Mouse (Mus musculus): ENCODE measurements around the gene Tmcc3. TPM values are rescaled to one million over a fixed set of nuclear protein-coding genes. Genes with fewer than 3 reads are reported as not detected.

Gene Tmcc3
- polyA plus RNA-seq, 1 experiment from 2014 or later: 7.5 TPM

DNA sequence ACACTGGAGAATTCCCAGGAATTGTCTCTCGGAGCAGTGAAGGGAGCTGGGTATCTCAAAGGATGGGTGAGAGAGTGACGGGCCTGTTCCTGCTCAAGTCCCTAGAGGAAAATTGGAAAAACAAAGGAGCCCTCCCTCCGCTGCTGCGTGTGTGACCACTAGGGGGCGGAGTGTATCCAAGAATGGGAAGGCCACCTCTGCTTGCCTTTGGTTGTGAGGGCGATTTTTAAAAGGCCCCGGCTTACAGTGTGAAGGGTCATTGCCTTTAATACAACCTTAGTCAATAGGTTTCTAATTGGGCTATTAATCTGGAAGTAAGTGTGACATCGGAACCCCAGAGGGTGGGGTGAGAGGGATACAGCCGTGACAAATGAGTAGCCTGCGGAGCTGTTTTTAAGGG is 311.9 kb downstream of the Tmcc3 start:
- peak; percentile 73 for ATAC-seq (replicated peaks)
- Histone ChIP-seq H3K4me3 (no peak overlapping the region), H3K27ac (replicated peaks) (peak overlapping the region; percentile 79), H3K36me3 (no peaks in the 10 kb centered on the region), H3K4me2 (replicated peaks) (0 out of 2 replicates have a peak overlapping the region, but pooled peaks have one; percentile 3), H3K9me3 (no peaks in the 10 kb centered on the region), H3K27me3 (no peaks in the 10 kb centered on the region), H3K4me1 (peaks cover 28% of the 10 kb centered on the region), H3K9ac (replicated peaks) (0 out of 2 replicates have a peak overlapping the region, but pooled peaks have one; percentile 22)
- WGBS: 4% methylated on average over 10 of the region's 10 CpGs

DNA sequence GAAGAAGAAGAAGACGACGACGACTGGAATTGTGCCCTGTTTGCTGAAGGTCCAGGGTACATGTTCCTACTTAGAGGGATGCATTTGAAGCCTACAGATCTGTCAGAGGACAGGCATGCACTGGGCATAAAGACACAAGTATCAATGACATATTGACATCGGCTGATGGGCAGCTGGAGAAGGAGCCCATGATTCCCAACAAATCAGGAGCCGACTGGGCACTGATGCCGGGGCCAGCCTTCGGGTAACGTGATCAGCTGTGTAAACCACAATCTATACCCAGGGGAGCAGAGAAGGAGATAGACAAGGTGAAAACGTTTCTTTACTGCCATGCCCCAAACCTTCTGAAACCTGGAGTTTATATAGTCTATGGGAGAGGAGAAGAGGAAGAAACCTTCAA is 313.3 kb downstream of the Tmcc3 start:
- WGBS: 90% methylated on average over 9 of the region's 9 CpGs
- no peak overlapping the region for H3K27ac ChIP-seq (replicated peaks)
- no peak overlapping the region for H3K9ac ChIP-seq (replicated peaks)
- H3K36me3 ChIP-seq: no peaks in the 10 kb centered on the region
- H3K4me2 ChIP-seq (replicated peaks): no peak overlapping the region
- peaks cover 28% of the 10 kb centered on the region for H3K4me1 ChIP-seq
- no peaks in the 10 kb centered on the region for H3K27me3 ChIP-seq
- H3K9me3 ChIP-seq: no peaks in the 10 kb centered on the region
- no peak overlapping the region for H3K4me3 ChIP-seq
- no peak for ATAC-seq (replicated peaks)

DNA sequence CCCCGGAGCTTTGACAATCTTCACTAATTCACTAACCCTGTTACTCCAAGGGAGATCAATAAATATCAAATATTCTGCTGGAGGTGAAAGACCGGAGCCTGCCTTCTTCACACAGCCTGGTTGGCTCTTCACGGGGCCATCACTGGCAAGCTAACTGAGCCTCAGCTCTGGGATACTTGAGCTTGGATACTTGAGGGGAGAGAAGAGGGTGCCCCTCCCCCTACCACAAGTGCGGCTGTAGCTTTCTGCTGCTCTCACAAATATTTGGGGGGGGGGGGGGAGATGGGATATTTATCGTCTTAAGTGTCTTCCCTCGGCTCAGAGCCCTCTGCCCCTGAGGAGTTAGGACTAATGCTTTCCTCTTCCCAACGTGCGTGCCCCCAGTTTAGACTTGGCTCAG is 313.9 kb downstream of the Tmcc3 start:
- Histone ChIP-seq H3K9me3 (no peaks in the 10 kb centered on the region), H3K4me3 (no peak overlapping the region), H3K9ac (replicated peaks) (no peak overlapping the region), H3K27ac (replicated peaks) (no peak overlapping the region), H3K27me3 (no peaks in the 10 kb centered on the region), H3K4me1 (peaks cover 28% of the 10 kb centered on the region), H3K4me2 (replicated peaks) (no peak overlapping the region), H3K36me3 (no peaks in the 10 kb centered on the region)
- ATAC-seq (replicated peaks): no peak
- 77% methylated on average over 8 of the region's 8 CpGs for WGBS

DNA sequence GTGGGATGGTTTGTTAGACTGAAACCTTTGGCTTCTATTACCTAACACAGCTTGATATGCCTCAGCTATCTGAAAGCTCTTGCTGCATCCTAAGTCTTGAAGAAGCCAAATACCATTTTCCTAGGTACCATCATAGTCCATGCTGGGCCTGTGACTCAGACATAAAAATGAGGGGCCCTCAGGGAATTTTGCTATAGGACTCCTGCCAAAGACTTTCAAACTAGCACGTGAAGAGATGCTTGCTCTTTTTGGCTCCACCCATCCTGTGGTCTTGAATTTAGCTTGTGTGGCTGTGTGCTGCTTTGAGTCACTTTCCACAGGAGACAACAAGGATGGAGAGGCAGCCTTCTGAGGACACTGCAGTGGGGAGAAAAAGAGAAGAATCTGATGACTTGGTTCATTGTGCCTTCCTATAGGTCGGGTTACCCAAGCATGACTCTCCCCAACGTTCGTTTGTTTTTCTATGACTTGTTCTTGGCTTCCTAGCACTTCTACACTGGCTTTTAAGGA is 319.1 kb downstream of the Tmcc3 start:
- Histone ChIP-seq H3K27me3 (no peaks in the 10 kb centered on the region), H3K4me2 (replicated peaks) (no peak overlapping the region), H3K9me3 (no peaks in the 10 kb centered on the region), H3K27ac (replicated peaks) (no peak overlapping the region), H3K36me3 (no peaks in the 10 kb centered on the region), H3K4me1 (no peaks in the 10 kb centered on the region), H3K4me3 (no peak overlapping the region), H3K9ac (replicated peaks) (no peak overlapping the region)
- ATAC-seq (replicated peaks): no peak
- WGBS: 68% methylated on average over 4 of the region's 4 CpGs

DNA sequence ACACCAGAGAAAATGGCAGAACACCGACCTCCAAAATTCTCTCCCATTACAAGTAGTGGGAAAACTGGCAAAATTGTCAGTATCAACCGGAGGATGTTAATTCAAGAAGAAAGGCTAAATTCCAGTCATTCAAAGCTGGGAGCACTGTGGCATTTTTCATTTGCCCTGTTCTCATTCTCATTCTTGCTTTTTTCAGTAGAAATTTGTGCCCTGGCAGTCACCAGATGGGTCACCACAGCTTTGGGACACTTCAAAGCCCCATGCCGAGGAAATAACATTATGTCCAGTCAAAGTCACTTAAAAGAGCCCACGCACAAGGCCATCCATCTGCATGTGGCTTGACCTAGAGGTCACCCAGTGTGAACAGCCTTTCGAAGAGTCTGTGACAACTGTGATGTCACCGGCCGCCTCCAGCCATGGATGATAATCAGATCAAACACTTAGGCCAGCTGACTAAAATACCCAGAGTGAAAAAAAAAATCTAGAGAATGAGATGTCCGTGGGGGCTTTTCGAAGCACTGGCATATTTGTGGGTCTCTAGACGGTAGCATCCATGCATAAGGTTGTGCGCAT is 319.9 kb downstream of the Tmcc3 start:
- ATAC-seq (replicated peaks): no peak
- no peaks in the 10 kb centered on the region for H3K4me1 ChIP-seq
- no peaks in the 10 kb centered on the region for H3K36me3 ChIP-seq
- H3K4me3 ChIP-seq: no peak overlapping the region
- H3K4me2 ChIP-seq (replicated peaks): no peak overlapping the region
- H3K27me3 ChIP-seq: no peaks in the 10 kb centered on the region
- H3K9ac ChIP-seq (replicated peaks): no peak overlapping the region
- no peaks in the 10 kb centered on the region for H3K9me3 ChIP-seq
- no peak overlapping the region for H3K27ac ChIP-seq (replicated peaks)
- 80% methylated on average over 11 of the region's 11 CpGs for WGBS

DNA sequence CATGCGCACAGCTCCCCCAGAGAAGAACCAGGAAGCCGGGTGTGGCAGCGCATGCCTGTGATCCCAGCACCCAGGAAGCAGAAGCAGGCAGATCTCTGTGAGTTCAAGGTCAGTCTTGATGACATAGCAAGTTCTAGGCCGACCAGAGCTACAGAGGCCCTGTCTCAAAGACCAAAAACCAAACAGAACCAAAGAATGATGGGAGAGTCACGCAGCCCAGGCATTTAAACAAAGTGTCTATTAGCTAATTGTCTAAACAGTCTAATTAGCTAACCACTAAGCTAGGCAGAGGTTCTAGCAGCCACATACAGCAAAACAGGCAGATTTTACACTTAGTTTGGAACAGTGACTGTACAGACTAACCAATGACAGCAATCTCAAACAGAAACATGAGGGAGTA is 320.5 kb downstream of the Tmcc3 start:
- 85% methylated on average over 5 of the region's 5 CpGs for WGBS
- Histone ChIP-seq H3K27ac (replicated peaks) (no peak overlapping the region), H3K4me2 (replicated peaks) (no peak overlapping the region), H3K27me3 (no peaks in the 10 kb centered on the region), H3K4me1 (no peaks in the 10 kb centered on the region), H3K9me3 (no peaks in the 10 kb centered on the region), H3K4me3 (no peak overlapping the region), H3K36me3 (no peaks in the 10 kb centered on the region), H3K9ac (replicated peaks) (no peak overlapping the region)
- ATAC-seq (replicated peaks): no peak

DNA sequence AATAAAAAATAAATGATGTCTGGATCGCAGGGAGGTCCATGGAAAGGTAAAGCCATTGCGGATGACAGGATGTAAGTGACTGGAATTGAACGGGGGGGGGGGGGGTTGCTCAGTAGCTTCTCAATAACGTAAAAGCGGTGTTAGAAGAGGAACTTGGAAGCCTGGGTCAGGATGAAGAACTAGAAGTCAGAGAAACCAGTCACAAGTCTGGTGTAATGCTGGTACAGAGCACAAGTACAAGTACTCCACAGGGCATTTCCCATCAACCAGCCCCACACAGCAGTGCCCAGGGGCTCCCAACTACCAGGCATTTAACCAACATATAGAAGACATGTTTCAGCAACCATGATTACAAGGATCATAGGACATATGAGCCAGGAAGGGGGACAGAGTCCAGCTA is 326.9 kb downstream of the Tmcc3 start:
- ATAC-seq (replicated peaks): no peak
- Histone ChIP-seq H3K9me3 (no peaks in the 10 kb centered on the region), H3K36me3 (no peaks in the 10 kb centered on the region), H3K9ac (replicated peaks) (no peak overlapping the region), H3K27ac (replicated peaks) (no peak overlapping the region), H3K27me3 (no peaks in the 10 kb centered on the region), H3K4me2 (replicated peaks) (no peak overlapping the region), H3K4me3 (no peak overlapping the region), H3K4me1 (no peaks in the 10 kb centered on the region)
- WGBS: 89% methylated on average over 5 of the region's 5 CpGs

DNA sequence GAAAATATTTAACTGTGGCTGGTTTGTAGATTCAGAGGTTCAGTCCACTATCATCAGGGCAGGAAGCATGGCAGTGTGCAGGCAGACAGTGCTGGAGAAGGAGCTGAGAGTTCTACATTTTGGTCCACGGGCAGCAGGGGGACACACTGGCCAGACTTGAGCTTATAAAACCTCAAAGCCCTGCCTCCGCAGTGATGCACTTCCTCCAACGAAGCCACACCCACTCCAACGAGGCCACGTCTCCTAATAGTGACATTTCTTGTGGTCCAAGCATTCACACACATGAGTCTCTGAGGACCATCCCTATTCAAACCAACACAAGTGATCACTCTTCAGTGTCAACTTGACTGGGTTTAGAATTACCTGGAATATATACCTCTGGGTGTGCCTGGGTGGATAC is 327.5 kb downstream of the Tmcc3 start:
- no peak overlapping the region for H3K4me3 ChIP-seq
- H3K27me3 ChIP-seq: no peaks in the 10 kb centered on the region
- H3K27ac ChIP-seq (replicated peaks): no peak overlapping the region
- no peak overlapping the region for H3K4me2 ChIP-seq (replicated peaks)
- H3K36me3 ChIP-seq: no peaks in the 10 kb centered on the region
- no peak for ATAC-seq (replicated peaks)
- H3K9ac ChIP-seq (replicated peaks): no peak overlapping the region
- no peaks in the 10 kb centered on the region for H3K4me1 ChIP-seq
- H3K9me3 ChIP-seq: no peaks in the 10 kb centered on the region
- 76% methylated on average over 5 of the region's 5 CpGs for WGBS

DNA sequence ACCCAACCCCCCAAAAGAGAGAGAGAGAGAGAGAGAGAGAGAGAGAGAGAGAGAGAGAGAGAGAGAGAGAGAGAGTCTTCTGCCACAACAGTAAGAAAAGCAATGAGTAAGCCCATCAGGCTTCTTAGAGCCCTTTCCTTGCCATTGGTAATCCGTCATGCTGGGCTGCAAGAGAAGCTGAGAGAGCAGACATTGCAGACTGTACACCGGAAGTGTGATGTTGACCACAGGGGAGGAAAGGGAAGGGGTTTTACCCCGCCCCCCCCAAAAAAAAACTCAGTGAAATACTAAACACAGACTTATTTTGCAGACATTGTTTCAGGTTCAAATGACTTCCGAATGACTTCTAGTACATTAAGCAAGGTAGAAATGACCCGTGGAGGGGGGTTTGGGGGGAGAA is 328.3 kb downstream of the Tmcc3 start:
- Histone ChIP-seq H3K27ac (replicated peaks) (no peak overlapping the region), H3K9ac (replicated peaks) (no peak overlapping the region), H3K4me3 (no peak overlapping the region), H3K9me3 (no peaks in the 10 kb centered on the region), H3K4me2 (replicated peaks) (no peak overlapping the region), H3K27me3 (no peaks in the 10 kb centered on the region), H3K4me1 (no peaks in the 10 kb centered on the region), H3K36me3 (no peaks in the 10 kb centered on the region)
- no peak for ATAC-seq (replicated peaks)
- 81% methylated on average over 5 of the region's 5 CpGs for WGBS

Small RNAs within 50 kb of the gene (microRNA-seq; reads per million reads assigned to microRNA genes)
- not detected for gene Mir7211

Other genes with a start within 250 kb of the Tmcc3 start
- 7.0 and 7.8 TPM in 2 replicates for gene Nr2c1, start 163.9 kb upstream of the Tmcc3 start, polyA plus RNA-seq (2015; fragmentation: Nextera tagmentation; extraction: Ambion mirVana)
- 292 and 335 TPM in 2 replicates for gene Ndufa12, start 113.2 kb upstream of the Tmcc3 start, polyA plus RNA-seq (2015; fragmentation: Nextera tagmentation; extraction: Ambion mirVana)
- 0.23 TPM in 1 of 2 replicates, not detected in the other for gene Gm4792, start 13.2 kb upstream of the Tmcc3 start, polyA plus RNA-seq (2015; fragmentation: Nextera tagmentation; extraction: Ambion mirVana)